Mouse (Mus musculus) ovary, postnatal 36 days (tissue): ENCODE measurements around the gene Gm14147.
"Not testable (repeated sequence)": the region's sequence is repeated elsewhere in the genome, so short reads cannot be mapped to it uniquely, and the experiment has no call there.

Source experiments
- DNase-seq: peaks from one replicate; pipeline ENCODE4 v3.0.0; 2022; ENCODE audit warnings: low spot score, mixed read lengths

Gene Gm14147

GRCm38 (mm10) chr2:151097945-151098344, at the start of gene Gm14147:
Gene Gm14147, plus strand, starts transcription at chr2:151098245.
- not testable (repeated sequence) for DNase-seq

GRCm38 (mm10) chr2:151056637-151057036, 41.4 kb upstream of the Gm14147 start:
- DNase-seq, result no peak

GRCm38 (mm10) chr2:151092250-151092649, 5.8 kb upstream of the Gm14147 start, which contains the start of gene Gm14151:
Gene Gm14151, minus strand, starts transcription at chr2:151092350.
- not testable (repeated sequence) for DNase-seq
